10 mouse cellular contexts compared by ENCODE assay signal in the genomic region with DNA sequence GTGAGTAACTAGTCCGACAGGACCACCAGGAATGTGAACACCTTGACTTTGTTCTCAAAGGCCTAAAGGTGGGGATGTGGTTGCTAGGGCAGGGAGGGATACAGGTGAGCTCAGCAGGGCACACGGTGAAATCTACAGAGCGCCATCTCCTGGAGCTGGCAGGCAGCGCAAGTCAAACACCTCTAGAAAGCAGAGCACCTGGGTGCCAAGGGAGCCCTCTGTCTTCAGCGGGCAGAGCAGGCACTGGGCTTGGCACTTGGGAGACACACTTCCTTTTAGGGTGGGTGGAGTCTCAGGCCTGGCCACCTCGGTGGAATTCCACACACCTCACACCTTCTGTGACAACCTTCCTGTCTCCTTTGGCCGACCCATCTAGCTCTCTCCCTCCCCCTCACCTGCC.
DNase-seq lines count a peak whose midpoint lies in the region; ATAC-seq and TF ChIP-seq lines count a peak whose summit lies in the region.
"Had no signal": no experiment of that assay in that cellular context is flagged by ENCODE, and none has a peak within 500 bp of the region (broad histone marks: within the 10 kb centered on the region; RNA-seq: fewer than 3 reads in every experiment).

No protein-coding gene starts in this region.

- H3K9me3 ChIP-seq in forebrain, postnatal 0 days (ENCODE audit: low read length): no peaks in the 10 kb centered on the region
- no peaks in the 10 kb centered on the region for H3K9me3 ChIP-seq in forebrain, embryonic 12.5 days
- H3K9me3 ChIP-seq: stomach, embryonic 15.5 days had no signal

- DNase-seq in forebrain, postnatal 0 days: no peak
- DNase-seq in ovary, postnatal 36 days (ENCODE audit: low spot score): peak; percentile 33
- DNase-seq in ovary, adult 18-20 months (ENCODE audit: low spot score): no peak
- DNase-seq in kidney, postnatal 36 days: peak; percentile 43 to 69
- peak; percentile 15 for DNase-seq in thymus, postnatal 0 days (ENCODE audit: low spot score)
- no peak for DNase-seq in ovary, postnatal 14 days (ENCODE audit: low spot score)
- no peak for DNase-seq in Muller cell, postnatal 12 days (ENCODE audit: inconsistent ontology term)

- WGBS in forebrain, postnatal 0 days: 45% methylated on average over 7 of the region's 7 CpGs
- 46% methylated on average over 7 of the region's 7 CpGs for WGBS in forebrain, embryonic 12.5 days

- no peaks in the 10 kb centered on the region for H3K36me3 ChIP-seq in forebrain, postnatal 0 days (ENCODE audit: insufficient read depth)
- no peaks in the 10 kb centered on the region for H3K36me3 ChIP-seq in forebrain, embryonic 12.5 days (replicated peaks)
- H3K36me3 ChIP-seq: stomach, embryonic 15.5 days had no signal

- peak; percentile 33; the same call in 1 of the 2 replicates for TF ChIP-seq CTCF in forebrain, postnatal 0 days (IDR thresholded peaks at IDR 0.05; ENCODE audit: low read depth)

- H3K4me3 ChIP-seq in forebrain, postnatal 0 days (ENCODE audit: low read depth, low read length): no peak overlapping the region
- H3K4me3 ChIP-seq in forebrain, embryonic 12.5 days (replicated peaks): no peak overlapping the region
- H3K4me3 ChIP-seq: erythroblast, embryonic 14.5 days; stomach, embryonic 15.5 days had no signal

- no peak overlapping the region for H3K4me2 ChIP-seq in forebrain, postnatal 0 days (ENCODE audit: low read depth)
- H3K4me2 ChIP-seq in forebrain, embryonic 12.5 days: no peak overlapping the region
- H3K4me2 ChIP-seq: stomach, embryonic 15.5 days had no signal

- H3K27ac ChIP-seq in forebrain, postnatal 0 days (ENCODE audit: low read depth, low read length): no peak overlapping the region
- H3K27ac ChIP-seq in forebrain, embryonic 12.5 days: no peak overlapping the region

- ATAC-seq in forebrain, postnatal 0 days: no peak
- no peak for ATAC-seq in forebrain, embryonic 12.5 days (ENCODE audit: low FRiP score)

- no peak overlapping the region for H3K9ac ChIP-seq in forebrain, postnatal 0 days
- H3K9ac ChIP-seq in forebrain, embryonic 12.5 days: no peak overlapping the region
- H3K9ac ChIP-seq: stomach, embryonic 15.5 days had no signal

- no peaks in the 10 kb centered on the region for H3K4me1 ChIP-seq in forebrain, postnatal 0 days (ENCODE audit: insufficient read depth)
- H3K4me1 ChIP-seq in forebrain, embryonic 12.5 days: peaks cover 20% of the 10 kb centered on the region

- H3K27me3 ChIP-seq in forebrain, postnatal 0 days (ENCODE audit: insufficient read depth, low read length): no peaks in the 10 kb centered on the region
- H3K27me3 ChIP-seq in forebrain, embryonic 12.5 days: no peaks in the 10 kb centered on the region
- H3K27me3 ChIP-seq: stomach, embryonic 15.5 days had no signal

Comparison
In these comparisons a context has a peak if more than half of its experiments do, and no peak if none do; other contexts are left out.
1. DNase-seq: peak in ovary, postnatal 36 days (single experiment), kidney, postnatal 36 days (2 of 2) and thymus, postnatal 0 days (single experiment); none in forebrain, postnatal 0 days (single experiment), ovary, adult 18-20 months (single experiment), ovary, postnatal 14 days (single experiment) and Muller cell, postnatal 12 days (single experiment).